Mouse (Mus musculus) bone marrow macrophage, adult 2 months (primary cell): ENCODE data around the gene Prkn.

Source experiments
- CTCF ChIP-seq: IDR thresholded peaks from 2 replicates; pipeline ENCODE4 v1.5.1; 2012; ENCODE audit warnings: low read depth, mild to moderate bottlenecking, low read length, moderate library complexity
- POLR2A ChIP-seq: IDR thresholded peaks from 2 replicates; pipeline ENCODE4 v1.6.1; 2012; ENCODE audit warnings: mild to moderate bottlenecking, low read depth, low read length, borderline replicate concordance

DNA sequence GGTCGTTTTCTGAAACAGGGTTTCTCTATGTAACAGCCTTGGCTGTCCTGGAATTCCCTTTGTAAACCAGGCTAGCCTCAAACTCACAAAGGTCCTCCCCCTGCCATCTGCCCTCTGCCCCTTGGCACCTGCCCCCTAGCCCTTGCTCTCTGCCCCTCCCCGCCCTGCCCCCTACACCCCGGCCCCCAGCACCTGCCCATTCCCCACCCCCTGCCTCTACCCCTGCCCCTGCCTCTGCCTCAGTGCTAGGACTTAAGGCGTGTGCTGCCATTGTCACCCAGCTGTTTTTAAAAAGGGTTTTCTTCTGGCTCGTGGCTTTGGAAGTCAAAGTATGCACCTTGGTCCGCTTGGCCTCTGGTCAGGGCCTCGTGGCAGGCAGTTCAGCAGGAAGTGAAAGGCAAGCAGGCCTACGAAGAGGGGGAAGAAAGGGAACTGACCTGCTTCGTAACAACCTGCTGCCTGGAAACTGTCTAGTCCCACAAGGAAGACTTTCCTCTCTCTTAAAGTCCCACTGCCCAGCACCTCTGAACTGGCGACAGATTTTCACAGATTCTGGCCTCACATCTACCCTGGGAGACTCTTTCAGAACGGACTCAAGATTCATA lies 1190.5 kb downstream of the Prkn start:
- TF ChIP-seq CTCF = no peak
- no peak for TF ChIP-seq POLR2A
